Mouse (Mus musculus) MN1 (cell line): ENCODE results near the gene Pip4k2c.

Experiments used
- DNase-seq: peaks from one replicate; pipeline ENCODE4 v3.0.0-alpha.2; 2016; ENCODE audit warnings: low spot score

Pip4k2c gene

DNA sequence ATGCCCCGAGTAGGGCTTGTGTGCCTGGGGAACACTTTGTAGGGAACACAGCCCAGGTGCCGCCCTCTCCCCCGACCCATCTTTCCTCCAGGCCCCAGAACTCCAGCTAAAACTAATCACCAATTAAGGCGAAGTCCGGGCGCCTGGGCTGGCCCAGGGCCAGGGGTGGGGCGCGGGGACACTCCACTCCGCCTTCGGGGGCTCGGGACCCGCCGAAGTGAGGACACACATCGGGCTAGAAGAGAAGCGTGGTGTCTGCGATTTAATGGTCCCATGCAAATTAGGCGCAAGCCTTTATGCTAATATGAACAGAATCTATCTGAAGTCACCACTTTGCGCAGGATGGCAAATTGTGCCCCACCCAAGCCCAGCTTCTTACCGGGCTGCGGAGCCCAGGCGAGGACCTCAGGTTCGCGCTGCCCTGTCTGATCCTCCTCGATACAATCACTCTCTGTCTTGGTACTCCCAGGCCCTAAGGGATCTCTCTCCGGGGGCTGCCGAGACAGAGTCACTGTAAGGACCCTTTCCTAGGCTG is 22.2 kb downstream of the Pip4k2c start:
- DNase-seq: peak; percentile 91

GRCm38 (mm10) chr10:127188465-127189115 is 22.8 kb downstream of the Pip4k2c start:
- DNase-seq: peak; percentile 90

- DNase-seq: peak; percentile 46
Observed at GRCm38 (mm10) chr10:127188079-127188453, 23.3 kb downstream of the Pip4k2c start.

DNA sequence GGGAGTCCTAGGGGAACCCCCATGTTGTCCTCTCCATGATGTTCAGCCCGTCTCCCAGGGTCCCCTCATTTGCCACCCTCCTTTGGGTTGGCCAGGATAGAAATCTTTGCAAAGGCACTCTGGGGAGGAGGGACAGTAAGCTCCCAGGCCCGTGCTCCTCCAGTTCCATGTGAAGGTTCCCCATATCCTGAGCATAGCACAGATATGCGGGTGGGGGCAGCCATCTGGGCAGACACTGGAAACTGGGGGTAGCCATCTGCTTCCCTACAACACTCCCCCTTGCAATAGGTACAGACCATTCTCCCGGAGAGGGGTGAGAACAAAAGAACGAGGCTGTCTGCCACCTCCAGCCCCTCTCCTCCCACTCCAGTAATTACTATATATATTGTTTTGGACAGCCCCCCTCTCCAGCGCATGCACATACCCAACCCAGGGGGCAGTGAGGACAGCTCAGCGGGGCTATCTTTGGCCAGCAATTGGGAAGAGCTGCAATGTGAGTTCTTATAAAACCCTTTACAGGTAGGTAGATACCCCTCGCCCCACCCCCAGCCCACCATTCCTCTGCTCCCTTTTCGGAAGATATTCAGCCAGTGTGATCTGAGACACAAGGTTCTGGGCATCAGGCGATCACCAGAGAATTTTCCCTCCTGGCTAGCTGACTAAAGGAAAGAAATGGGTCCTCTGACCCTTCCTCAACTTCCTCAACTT is 23.9 kb downstream of the Pip4k2c start:
- DNase-seq: no peak

DNA sequence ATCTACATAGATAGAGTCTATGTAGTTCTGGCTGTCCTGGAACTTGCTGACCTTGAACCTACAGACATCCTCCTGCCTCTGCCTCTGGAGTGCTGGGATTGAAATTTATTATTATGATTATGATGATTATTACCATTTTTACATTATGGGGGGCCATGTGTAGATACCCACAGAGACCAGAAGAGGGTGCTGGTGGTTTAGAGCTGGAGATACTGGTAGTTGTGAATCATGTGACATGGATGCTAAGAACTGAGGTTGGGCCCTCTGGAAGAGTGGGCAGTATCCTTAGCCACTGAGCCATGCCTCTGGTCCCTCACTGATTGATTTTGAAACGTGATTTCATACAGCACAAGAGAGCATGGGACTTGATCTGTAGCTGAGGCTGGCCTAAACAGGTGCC is 24.9 kb downstream of the Pip4k2c start:
- peak; percentile 20 for DNase-seq

DNA sequence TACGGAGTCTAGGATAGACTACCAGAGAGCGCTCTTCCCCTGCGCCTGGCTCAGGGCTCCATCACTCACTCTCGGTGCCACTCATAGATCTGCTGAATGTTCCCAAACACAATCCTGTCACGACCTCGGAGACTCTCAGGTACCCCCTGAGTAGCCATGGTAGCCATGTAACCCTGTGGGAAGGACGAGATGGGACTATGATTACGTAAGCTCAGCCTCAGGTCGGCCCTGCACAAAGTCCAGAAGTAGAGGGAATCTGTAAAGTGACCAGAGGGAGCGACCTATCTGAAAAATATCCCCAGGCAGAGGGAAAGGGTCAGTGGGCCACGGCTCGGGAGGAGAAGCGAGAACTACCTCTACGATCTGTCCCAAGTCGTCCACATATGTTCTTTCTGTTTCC is 25.9 kb downstream of the Pip4k2c start:
- no peak for DNase-seq

DNA sequence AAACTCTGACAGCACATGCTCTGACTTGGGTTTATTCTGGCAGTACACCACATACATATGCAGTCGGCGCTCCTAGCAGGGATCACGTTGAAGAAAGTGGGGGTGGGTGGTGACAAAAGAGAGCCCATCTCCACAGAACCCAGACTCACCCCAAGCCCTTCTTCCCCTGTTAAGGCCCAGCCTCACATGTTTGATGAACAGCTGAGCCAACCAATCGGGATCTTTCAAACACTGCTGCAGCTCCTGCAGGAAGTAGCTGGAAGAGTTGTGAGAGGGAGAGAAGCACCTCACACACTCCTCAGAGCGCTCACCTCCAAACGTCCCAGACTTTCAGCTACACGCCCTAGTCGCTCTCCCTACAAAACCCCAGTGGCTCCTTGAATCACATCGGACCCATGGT is 26.3 kb downstream of the Pip4k2c start:
- DNase-seq: peak; percentile 43

DNA sequence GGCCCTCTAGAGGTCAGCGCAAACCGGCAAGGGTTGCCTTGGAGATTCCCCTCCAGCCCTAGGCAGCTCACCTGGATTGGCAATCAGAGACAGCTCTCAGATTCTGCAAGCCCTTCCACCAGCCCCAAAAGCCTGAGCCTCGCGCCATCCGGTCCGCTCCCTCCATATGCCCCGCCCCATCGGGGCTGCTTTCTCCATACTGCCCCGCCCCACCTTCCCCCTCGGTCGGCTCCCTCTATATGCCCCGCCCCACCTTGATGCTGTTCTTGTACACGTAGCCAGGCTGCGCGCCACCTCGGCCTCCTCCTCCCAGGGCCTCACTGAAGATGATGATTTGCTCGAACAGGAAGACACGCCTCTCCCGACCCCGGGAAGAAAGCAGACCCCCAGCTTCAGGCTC is 27.6 kb downstream of the Pip4k2c start:
- no peak for DNase-seq

GRCm38 (mm10) chr10:127182624-127183023 is 28.8 kb downstream of the Pip4k2c start:
- no peak for DNase-seq

DNA sequence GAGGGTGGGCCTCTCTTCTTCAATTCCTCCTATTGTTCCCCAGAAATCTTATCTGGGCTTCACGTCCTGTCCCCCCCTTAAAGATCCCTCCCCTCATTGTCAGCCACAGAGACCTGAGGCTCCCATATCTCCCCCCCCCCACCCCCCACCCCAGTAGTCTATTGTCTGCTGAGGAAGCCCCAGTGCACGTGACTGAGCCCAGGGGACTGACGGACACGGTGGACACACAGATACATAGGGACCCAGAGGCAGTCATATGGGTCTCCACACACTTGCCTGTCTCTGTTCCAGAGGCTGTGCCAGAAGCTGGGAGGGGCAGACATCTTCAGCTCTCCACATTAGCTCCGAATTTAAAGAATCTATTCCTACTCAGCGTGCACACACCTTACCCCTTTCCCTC is 29.8 kb downstream of the Pip4k2c start:
- no peak for DNase-seq

DNA sequence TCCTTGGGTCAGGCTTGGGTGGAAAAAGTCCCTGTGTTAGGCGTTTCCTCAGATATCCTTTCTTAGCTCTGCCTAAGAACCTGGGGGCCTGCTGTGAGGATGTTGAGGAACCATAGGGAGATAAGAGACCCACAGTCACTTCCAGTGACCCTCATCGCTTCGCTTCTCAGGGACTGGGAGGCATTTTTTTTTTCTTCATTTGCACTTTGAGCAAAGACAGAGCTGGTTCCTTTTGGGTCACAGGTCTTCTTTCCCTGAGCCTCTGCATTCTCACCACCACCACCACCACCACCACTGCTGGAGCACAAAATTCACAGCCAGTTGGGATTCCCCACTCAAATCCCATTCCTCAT is 30.7 kb downstream of the Pip4k2c start:
- DNase-seq: peak; percentile 18

GRCm38 (mm10) chr10:127179871-127180694 is 31.3 kb downstream of the Pip4k2c start, which contains the start of gene Slc26a10:
Slc26a10 (minus strand) TSS chr10:127180645.
- peak; percentile 79 for DNase-seq

DNA sequence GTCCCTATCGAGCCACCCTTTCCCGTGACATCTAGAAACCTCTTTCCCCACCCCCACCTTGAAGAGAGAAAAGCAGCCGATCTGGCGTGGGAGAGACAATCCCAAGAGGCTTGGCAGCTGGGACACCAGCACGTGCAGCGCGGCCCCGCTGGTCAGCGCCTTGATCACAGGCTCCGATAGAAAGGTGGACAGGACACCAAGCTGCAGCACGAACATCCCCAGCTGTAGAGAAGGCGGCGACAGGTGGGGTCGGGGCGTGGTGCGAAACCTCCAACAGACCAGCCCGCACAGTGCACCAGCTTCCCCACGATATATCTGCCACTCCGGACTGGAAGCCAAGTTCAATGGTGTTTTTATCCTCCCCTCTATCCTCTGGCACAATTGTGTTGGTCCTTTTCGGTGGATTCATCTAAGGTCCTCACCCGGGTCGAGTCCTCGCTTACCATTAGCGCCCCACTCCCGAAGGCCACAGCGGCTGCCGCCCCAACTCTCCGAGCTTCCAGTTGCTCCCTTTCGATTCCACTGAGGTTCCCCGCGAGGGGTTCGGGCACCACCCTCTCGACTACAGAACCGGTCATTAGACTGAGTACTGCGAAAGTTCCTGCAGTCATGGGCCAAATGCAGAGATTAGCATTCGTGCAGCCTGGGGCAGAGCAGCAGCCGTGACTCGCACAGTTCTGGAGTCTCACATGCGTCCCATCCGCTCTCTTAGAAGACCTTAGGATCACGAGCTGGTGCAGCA is 32.9 kb downstream of the Pip4k2c start:
- DNase-seq: no peak

GRCm38 (mm10) chr10:127177719-127178118 is 33.7 kb downstream of the Pip4k2c start:
- peak; percentile 78 for DNase-seq

DNA sequence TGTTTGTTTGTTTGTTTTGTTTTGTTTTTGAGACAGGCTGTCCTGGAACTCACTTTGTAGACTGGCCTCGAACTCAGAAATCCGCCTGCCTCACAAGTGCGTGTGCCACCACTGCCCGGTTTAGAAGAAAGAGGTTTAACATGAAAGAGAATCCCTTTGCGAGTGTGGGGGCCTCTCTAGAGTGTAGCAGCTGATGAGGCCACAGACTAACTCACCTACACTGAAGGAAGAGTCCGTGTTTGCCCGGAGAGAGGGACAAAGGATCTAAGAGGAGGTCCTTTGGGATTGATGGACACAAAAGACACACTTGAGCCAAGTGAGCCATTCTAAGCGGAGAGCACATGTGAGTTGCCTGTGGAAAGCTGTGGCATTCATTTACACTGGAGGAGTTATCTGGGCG is 34.1 kb downstream of the Pip4k2c start:
- DNase-seq: peak; percentile 25

DNA sequence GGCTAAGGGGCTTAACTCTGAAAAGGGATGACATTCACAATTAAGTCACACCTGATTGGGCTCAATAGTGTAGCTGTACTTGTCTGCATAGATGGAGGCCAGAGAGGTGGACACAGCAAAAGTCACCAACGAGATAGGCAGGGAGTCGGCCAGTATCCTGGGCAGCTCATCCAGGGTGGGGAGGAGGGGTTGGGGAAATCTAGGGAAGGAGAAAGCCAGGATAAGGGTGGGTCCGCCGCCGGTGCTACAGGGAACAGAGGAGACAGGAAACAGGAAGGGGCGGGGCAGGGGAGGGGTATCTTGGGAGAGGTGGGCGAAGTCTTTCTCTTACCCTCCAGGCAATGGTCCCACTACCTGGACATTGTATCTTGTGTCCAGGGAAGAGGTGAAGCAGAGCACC is 34.6 kb downstream of the Pip4k2c start:
- DNase-seq: no peak

GRCm38 (mm10) chr10:127176228-127176627 is 35.2 kb downstream of the Pip4k2c start:
- no peak for DNase-seq

DNA sequence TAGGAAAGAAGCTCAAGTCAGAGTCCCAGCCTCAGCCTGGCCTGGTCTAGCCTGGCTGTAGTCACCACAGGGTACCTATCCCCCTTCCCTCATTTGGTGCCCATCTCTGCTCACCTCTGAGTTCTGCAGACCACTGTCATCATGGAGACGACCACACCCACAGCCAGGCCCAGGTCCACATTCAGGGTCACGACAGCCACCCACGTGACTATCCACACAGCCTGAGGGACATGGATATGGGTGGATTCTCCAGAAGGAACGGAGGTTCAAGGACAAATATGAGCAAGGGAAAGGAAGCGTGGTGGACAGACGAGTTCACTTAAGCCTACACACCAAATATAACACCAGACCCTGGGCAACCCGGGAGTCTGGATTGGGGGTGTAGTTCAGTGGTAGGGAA is 37.2 kb downstream of the Pip4k2c start:
- DNase-seq: no peak

DNA sequence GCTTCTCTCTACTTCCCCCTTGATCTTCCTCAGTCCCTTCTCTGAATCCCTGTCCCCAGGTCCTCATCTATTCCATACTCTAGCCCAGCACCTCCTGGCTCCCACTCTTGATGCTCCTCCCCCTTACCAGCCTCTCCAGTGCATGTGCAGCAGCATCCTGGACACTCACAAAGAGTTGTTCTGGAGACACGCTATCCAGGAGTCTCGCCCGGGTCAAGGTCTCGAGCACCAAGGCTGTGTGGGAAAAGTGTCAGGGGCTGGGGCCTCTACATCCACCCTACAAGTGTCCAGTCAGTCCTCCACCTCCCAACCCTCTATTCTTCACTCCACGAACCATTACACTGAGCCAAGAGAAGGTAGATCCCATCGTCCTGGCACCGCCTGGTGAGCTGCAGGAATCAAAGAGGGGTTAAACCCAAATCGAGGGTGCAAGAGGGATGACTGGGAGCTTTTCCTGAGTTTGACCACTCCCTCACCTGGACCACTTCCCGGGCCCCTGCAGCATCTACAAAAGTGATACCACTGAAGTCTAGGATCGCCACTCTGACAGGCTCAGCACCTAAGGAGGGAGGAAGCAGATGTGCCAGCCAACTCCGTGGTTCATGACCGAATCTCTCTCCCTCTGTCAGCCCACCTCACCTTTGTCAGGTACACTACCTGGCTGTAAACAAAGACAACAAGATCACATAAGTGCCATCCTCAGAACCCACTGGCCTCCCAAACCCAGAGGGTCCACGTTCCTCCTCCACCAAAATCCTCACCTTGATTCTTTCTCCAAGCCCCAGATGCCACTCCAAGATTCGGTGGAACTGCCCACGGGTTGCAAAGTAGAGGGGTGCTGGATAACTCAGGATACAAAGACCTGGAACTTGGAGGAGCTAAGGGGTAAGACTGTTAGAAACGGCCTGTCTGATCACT is 38.0 kb downstream of the Pip4k2c start:
- no peak for DNase-seq

DNA sequence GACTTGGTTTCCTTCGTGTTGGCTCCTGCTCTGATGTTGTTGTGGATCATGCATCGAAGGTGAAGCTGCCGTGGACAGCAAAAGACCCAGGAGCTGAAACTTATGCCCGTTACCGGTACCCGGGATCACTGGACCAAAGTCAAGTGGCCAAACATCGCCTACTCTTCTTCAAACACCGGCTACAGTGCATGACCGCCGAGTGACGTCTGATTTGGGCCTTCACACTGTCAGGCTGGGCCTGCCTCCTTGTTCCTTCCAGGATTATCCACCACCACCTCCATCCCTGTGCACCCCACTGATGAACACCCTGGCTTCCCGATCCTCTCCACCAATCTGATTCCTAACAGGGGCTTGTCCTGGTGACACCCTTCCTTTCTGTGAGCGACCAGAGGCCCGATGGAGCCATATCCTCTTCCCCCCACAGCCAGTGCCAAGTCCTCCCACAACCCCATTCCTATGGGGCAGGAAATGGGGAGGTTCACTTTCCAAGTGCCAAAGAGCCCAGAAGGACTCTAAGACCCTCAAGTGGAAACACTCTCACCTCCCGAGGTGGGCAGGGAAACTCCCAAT is 39.7 kb downstream of the Pip4k2c start:
- no peak for DNase-seq

DNA sequence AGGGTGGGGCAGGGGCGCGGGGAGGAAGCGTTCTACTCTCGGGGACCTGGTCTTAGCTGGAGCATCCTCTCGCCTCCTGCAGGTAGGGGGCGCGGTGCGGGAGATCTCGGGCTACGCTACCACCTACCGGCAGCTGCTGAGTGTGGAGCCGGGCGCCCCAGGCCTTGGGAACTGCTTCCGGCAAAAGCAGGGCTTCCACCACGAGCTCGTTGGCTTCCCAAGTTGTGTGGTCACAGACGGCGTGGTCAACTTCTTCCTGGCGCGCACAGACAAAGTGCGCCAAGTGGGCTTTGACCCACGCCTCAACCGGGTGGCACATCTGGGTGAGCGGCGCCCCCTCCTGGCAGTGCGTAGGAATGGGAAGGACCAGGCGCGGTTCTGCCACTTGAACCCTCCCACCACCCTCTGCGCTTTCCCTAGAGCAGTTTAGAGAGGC is 40.5 kb downstream of the Pip4k2c start:
- DNase-seq: no peak
